Mouse (Mus musculus) cerebellum, adult 8-10 months (tissue): ENCODE results near the gene Pnpo.

ENCODE experiments used
- DNase-seq: peaks from one replicate; pipeline ENCODE4 v3.0.0; 2022

Gene Pnpo

DNA sequence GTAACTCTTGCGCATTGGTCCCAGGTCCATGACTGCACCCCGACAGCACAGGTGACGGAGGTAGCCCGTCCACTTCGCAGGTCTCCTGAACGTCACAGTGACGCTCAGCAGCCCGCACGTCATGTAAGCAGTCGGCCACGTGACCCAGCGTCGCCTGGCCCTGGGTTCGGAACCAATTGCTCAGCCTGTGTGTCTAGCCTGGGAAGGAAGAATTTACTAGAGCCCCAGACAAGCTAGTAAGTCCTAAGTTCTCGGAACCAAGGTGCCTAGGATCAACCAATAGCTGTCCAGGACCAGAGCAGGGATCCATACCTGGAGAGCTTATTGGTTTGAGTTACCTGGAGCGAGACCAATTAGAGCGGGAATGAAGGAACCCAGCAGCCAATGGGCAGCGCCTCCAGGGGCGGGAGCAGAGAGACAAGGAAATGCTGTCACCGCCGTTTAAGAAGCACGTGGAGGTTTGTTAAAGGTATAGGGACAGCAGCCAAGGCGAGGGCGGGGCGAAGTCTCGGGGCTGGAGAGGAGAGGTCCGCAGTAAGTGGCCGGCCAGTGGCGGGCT lies at the start of gene Pnpo:
Gene Pnpo, minus strand, starts transcription at position 241 of the 559 bp plus-strand sequence.
- DNase-seq = peak; percentile 90

DNA sequence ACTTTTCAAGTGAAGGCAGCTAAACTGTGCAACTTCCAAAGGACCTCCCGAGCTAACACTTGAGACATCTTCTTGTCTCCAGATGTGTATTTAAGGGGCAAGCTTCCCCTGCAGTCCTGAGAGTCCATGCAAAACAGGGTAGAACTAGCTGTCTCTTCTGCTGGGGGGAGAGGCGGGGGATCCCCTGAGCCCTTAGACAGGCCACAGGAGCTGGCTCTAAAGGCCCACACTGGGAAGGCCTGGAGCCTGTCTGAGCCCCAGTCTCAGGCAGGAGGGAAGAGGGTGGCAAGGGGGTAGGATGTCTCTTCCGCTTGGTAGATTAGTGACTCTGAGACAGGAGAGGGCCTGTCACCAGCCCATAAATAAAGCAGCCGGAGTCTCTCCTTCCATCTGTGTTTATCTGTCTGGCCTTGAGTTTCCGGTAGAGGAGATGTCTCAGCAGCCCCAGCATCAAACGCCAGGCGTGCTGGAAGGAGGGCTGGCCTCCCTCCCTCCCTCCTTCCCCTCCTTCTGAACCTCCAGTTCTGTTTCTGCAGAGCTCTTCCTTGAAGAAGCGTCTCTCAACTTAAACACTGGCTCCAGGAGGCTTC lies 49.0 kb upstream of the Pnpo start:
- DNase-seq = no peak

DNA sequence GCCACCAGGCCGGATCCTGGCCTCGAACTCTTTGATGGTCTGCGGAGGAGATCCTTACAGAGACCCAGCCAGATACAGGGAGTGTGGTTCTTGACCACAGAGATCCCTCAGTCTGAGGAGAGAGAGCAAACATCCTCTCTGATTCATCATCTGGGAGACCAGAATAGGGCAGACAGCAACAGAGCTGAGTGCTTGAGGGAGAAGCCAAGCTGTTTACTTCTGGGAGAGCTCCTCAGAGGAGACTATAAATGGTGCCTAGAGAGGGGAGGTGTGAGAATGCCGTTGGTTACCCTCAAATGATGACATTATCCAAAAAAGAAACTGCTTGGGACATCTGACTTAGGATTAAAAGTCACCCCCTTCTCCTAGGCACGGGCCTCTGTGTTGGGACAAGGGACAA lies 47.7 kb upstream of the Pnpo start:
- no peak for DNase-seq

DNA sequence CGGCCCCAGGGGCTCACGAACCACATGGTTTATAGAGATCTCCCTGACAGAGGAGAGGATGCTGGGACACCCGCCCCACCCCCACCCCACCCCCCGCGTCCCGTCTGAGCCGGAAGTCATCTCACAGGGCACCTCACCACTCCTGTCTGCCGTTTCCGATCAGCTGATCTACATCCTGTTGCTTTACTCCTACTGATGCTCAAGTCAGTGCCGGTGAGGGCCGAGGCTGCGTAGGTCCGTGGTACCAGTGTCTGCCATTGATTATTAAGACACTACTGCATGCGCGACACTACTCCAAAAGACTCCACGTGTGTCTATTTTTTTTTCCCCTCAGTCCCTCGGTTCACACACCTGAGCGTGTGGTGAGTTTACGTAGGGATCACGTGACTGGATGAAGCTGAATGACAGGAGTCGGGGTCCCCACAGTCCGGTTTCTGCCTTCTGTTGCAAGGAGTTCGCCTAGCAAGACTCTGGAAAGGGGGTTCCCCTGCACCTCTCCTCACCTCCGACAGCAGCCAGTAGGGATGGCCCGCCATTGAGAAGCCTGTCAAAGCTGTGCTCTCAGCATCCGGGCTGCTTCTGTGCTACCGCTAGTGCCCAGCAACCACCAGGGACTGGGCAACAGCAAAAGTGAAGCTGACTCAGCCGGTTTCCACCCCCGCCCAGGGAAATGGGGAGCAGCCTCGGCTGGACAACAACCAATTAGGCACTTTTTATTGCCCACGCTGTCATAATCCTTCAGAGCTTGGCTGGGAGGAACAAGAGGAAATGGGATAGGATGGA lies 44.3 kb upstream of the Pnpo start:
- DNase-seq = no peak

DNA sequence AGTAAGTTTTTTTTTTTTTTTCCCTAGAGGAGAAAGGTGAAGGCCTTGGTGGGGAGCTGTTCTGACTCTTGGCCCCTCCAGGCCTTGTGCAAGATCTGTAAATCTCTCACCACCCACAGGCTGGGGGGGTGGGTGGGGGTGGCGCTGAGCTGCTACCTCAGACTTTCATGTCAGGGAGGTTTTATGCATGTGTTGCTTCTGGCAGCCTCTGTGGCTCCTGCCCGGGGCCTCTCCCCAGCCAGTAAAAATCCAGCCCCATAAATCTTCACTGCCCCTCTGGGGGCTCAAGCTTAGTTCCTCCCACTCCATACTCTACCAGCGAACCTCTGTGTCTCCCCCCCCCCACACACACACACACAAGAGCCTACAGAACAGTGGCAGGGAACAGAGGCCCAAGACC lies 42.7 kb upstream of the Pnpo start:
- no peak for DNase-seq

DNA sequence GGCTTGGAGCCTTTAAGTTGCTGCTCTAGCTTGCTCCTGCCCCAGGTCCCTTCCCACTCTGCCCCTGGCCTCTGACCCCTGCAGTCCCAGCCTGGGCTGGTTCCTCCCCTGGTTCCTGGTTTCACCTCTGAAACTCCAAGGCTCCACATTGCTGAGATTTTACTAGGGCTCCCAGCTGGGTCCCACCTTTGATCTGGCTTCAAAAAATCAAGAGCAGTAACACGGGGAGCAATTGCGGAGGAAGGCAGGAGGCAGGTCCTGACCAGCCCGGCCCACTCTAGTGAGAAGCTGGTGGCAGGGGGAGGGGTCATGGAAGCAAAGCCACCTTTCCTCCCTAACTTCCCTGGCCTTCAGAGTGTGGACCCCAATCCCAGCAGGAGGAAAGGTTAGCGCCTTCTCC lies 41.1 kb upstream of the Pnpo start:
- DNase-seq = no peak

DNA sequence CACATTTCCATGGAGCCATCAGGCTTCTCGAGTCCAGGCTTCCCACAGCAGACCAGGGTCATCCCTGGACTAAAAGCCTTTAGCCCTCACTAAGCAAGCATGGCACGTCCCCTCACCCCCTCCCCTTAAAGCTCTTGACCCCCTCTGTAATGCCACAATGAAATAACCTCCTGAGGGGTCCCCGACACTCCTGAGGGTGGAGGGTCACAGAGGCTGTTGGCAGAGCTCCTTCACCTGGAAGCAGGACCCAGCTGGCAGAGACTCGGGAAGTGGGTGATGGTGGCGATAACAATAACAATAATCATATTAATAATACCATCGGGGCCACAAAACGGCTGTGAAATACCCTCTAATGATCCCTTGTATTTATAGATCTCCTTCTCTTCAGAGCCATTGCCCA lies 39.1 kb upstream of the Pnpo start, which contains the start of gene Sp2:
Gene Sp2, minus strand, starts transcription at position 101 of the 400 bp plus-strand sequence.
- no peak for DNase-seq

DNA sequence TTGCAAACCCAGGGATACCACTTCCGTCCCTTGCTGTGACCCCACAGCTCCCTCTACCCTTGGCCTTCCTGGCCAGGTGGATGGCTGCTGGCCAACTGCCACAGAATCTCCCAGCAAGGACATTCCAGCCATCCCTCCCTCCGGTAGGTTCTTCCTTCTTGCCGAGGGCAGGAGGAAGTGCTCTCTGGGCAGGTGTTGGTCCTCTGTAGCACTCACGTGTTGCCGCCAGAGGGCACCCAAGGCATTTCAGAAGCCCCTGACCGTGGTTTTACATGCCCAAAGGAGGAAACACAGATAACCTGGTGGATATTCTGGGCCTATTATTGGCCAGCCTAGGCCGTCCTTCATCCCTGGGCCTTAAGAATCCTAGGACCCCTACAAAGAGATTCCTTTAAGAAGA lies 38.6 kb upstream of the Pnpo start:
- DNase-seq = peak; percentile 86

DNA sequence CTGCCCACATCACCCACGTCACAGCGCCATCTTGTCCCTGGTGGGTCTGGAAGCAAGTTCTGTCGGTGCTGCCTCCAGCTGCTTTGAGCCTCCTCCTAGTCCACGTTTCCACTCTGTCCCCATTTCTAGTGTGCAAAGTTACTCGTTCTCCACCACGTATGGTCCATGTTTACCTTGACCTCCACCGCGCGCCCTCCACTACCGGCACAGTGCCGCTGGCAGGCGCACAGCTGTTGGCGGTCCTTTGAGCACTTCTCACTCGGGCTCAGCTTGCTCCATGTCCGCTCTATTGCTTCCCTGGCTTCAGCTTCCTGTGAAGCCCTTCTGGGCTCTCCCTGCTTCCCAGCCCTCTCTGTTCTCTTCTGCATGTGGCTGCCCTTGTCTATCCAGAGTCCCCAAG lies 37.7 kb upstream of the Pnpo start:
- DNase-seq = no peak

DNA sequence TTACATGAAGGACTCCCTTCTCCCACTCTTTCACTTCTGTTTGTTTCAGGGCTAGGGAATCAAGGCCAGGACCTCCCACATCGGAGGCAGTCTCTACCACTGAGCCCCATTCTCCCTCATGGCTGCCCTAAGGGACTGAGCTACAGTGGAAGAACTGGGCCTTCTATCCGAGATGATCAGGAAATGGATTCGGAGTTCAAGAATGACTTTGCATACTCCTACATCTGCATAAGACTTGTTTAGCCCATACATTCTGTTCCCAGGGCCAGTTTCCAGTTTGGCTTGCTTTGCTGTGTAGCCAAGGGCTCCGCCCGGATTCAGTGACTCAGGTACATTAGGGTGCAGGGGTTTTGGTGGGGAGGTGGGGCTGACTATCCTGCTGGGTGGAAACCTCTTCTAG lies 36.2 kb upstream of the Pnpo start:
- no peak for DNase-seq

DNA sequence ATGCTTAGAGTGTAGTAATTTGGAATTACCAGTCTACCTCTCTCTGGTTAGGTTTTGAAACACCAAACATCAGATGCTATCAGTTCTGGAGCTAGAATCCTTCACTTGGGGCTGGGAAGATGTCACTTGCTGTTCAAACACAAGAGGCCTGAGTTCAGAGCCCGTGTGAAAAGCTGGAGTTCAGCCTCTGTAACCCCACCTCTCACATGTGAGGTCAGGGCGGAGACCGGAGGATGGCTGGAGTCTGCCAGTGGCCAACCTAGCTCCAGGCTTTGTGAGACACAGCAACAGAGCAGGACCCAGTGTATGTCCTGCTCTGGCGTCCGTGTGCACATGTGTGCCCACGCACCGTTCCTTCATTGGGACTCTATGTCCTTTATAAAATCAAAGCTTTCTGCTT lies 35.5 kb upstream of the Pnpo start:
- DNase-seq = no peak

DNA sequence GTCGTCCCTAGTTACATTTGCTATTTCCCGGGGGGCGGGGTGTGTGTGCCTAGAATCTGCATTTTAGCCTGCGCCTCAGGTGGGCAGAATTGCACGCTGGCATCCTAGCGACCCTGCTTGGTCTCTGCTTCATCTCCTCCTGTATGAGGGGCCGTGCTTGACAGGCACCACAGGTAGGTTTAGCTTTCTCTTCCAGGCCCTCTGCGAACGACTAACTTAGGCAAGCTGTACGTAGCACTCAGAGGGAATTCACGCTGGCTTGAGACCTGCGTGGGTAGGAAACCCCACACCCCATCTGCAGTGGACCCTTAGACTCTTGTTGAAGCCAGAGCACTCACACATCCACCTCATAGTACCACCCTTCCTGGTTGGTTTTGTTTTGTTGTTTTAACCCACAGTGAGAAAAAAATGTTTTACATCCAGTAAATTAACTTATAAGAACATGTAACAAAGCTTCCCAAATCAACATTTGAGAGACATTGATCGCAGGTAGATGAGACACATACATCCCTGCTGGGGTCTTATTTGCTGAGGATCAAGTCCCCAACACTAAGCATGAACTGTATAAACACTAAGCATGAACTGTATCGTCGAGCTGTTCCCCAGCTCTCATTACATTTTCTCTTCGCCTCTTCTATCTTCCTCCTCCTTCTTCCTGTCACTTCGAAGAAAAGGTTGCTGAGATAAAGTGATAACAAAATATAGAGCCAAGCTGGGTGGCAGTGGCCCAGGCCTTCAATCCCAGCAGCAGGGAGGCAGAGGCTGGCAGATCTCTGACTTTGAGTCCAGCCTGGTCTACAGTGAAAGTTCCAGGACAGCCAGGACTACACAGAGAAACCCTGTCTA lies 34.8 kb upstream of the Pnpo start:
- DNase-seq = no peak

DNA sequence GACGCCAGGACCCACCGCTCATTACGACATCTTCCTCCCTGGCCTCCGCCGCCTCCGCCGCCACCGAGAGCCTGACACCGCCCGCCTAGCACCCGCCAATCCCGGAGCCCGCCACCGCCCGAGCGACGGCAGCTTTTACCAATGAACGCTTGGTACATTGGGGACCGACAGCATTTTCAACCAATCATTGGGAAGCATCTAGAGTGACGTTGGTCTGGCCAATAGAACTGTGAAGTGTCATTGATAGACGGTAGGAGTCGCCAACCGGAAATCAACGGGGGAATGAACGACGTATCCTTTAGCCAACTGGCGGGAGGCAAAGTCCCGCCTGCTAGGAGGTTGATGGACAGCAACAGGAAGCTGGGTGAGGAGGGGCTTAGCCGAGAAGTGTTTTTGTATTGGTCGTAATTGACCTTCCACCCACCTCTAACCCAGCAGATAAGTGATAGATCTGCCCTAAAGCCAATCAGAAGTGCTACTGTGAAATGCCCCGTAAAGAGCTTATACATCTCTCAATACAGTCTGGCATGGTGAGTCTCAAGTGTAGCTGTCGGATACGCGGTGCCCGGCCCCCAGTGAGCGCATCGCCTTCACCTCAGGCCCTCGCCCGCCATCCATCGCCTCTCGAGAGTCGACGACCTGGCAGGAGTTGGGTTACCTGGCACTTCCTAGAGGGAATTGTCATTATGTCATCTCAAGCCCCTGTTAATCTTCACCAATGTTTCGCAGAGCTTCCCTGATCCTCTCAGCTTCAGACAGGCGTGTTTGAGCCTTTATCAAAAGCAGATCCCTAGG lies 34.0 kb upstream of the Pnpo start:
- DNase-seq = peak; percentile 99

DNA sequence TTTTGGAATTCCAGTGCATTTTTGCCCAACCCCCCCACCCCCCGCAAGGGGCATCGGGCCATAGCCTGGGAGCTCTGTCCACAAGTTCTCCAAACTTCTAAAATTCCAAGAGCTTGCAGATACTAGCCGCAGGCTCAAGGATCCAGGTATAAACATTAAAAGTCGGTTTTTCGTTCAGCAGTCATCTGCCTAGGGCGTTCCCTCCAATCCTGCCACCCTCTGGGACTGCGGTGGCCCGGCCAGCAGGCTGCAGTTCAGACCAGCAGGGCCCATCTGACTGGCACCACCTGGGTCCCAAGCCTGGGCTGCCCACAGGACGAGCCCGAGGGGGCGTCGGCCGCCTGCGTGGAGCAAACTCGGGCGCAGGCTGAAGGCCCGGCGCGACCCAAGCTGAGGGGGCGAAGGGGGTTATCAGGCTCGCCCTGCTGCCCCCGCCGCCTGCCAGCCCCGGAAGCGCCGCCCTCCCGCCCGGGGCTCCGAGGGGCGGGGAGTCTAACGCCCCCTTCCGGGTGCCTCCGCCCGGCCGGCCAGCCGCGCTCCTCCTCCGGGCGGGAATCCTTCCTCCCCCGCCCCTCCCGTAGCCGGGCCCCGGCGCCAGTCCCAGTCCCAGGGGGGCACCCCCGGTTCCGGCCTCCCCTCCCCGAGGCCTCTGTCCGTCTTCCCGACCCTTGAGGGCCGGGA lies 33.3 kb upstream of the Pnpo start:
- peak; percentile 87 for DNase-seq

DNA sequence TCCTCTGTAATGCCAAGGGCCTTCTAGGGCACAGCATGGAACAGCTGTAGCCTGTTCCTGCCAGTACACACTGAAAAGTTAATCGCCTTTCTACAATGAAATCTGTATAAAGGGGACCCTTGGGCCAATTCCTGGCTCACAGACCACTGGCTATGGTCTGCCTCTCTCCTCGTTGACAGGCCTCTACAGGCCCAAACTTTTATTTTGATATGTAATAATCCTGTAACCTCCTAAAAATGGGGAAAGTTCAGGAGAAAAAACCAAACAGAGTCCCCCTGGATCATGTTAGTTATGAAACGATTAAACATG lies 32.5 kb upstream of the Pnpo start:
- DNase-seq = no peak

DNA sequence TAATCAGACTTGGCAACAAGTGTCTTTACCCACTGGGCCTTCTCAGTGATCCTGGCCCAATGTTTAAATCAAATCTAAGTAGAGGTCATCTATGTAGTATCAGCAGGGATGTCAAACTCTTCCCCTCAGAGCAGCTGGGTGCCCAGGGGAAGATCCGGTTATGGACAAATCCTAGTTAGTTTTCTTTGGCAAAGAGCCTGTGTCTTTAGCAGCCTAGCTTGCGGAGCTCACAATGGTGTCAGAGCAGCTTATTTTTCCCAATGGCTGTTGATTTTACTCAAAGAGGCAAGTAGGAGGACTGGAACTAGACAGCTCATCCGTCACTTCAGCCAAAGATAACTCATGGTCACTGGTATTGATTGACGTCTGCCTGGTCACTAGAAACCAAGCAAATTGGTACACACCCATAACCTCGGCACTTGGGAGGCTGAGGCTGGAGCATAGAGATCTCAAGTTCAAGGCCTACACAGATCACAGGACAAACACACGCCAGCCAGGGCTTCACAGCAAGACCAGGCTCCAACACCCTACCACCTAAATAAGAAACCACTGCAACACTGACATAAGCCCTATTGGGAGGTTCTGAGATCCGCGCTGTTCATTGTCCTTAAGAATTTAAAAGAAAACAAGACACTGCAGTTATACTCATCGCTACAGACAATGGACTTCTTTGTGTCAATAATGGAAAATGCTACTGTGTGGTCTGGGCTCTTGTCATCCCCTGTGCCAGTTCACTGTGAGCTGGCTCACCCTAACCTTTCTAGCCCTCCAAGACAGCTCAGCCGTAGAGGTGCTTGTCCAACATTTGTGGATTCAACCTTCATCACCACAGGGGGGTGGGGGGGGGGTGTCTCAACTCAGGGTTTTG lies 32.0 kb upstream of the Pnpo start:
- DNase-seq = peak; percentile 41

DNA sequence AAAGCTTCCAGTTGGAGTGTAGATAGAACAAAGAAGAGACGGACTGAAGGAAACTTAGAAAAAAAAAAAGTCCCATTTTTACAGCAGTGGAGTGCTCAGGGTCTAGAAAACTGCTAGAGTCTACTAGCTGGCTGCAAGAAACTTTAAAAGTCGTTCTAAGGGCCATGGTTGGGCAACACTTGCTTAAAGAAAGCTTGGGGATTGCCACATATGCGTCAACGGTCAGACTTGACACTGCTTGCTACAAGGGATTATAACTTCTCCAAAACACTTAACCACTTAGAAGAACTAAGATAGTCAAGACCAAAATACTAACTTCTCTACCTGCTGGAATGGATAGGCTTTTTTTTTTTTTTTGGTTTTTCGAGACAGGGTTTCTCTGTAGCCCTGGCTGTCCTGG lies 31.0 kb upstream of the Pnpo start:
- DNase-seq = no peak

DNA sequence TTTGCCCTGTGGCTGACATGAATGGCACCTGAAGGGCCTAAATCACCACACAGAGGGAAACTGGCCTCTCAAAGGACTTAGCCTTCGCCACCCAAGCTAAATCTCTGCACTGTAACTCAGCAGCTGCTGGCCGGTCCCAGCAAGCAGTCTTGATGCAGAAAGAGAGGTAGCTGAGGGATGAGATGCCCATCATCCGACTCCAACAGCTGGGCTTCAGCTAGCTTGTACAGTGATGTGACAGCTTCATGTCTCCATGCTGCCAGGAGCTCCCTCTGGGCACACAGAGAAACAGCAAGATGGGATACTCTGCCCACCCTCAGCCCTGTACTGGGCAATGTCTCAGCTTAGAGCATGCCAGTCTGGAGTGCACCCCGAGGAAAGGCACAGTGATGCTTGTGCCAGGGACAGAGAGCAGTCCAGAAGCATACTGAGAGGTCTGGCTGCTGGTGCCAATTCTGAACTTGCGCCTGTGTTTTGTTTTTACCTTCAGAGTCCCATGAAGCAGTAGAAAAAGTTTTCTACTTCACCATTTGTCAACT lies 29.7 kb upstream of the Pnpo start:
- peak; percentile 63 for DNase-seq

DNA sequence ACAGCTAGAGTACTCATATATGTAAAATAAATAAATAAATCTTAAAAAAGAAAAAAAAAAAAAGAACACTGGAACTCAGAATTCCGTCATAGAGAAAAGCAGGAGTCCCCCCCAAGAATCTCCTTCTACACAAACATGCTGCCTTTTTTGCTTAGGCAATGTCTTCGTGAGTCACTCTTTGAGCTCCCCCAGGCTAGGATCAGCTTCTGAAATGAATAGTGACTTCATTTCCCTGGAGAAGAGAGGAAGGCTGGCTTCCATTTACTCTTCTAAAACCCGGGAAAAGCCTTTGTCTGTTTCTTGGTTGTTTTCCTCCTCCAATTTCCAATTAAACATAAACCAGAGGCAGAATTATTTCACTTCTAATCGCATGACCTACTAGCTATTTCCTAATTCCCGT lies 29.1 kb upstream of the Pnpo start:
- no peak for DNase-seq

DNA sequence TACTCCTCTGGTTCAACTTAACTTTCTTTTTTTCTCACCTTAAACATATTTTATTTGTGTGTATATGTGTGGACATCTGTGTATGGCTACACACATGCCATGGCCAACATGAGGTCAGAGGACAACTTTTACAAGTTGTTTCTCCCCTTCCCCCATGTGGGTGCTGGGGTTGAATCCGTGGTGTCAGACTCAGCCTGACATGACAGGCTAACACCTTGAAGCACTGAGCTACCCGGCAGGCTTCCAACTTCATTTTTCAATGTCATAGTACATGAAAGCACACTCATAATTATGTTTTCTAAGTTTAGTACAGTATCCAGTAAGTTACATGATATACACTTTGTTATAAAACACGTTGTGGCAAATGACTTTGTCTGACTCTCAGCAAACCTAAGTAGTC lies 26.6 kb upstream of the Pnpo start:
- DNase-seq = no peak

DNA sequence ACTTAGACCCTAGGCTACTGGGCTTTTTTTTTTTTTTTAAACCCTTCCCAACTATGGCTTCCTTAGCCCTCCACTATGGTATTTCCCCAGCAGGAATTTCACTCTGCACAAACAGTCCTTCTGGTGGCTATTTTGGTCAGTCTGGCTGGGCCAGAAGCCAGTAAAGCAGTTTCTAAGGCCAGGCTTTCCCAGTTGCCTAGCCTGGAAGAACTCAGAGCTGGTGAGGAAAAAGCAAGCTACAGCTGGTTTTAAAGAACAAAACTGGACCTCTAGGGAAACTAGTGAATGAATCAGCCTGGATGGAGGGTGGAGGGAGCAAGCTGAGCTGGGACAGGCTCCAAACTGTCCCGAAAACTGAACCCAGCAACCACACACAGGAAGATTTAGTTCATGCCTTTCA lies 26.0 kb upstream of the Pnpo start:
- peak; percentile 68 for DNase-seq
